ENCODE assay signal across 1 mouse cellular context in genomic region chr6:51471782-51472181, GRCm38 (mm10).
TF ChIP-seq lines count a peak whose summit lies in the region.

No protein-coding gene starts in this region.

TF ChIP-seq in CH12.LX, 34 proteins besides CTCF, POLR2A, EP300 and RAD21:
- TF ChIP-seq ELF1 (IDR thresholded peaks at IDR 0.05; ENCODE audit: low read depth, low read length) (no peak), TBP (conservative IDR thresholded peaks at IDR 0.05; ENCODE audit: low read depth, low read length) (no peak), ETS1 (conservative IDR thresholded peaks at IDR 0.05; ENCODE audit: low read depth, low read length) (no peak), E2F4 (IDR thresholded peaks at IDR 0.05; ENCODE audit: insufficient replicate concordance, low read depth, low read length) (no peak), CHD1 (IDR thresholded peaks at IDR 0.05; ENCODE audit: low read depth, low read length) (no peak), SMC3 (IDR thresholded peaks at IDR 0.05; ENCODE audit: low read depth, low read length) (no peak), NELFE (IDR thresholded peaks at IDR 0.05; ENCODE audit: low read depth, low read length) (no peak), MAX (IDR thresholded peaks at IDR 0.05; ENCODE audit: low read length) (no peak), POLR2AphosphoS2 (IDR thresholded peaks at IDR 0.05; ENCODE audit: low read depth, low read length) (no peak), USF1 (IDR thresholded peaks at IDR 0.05; ENCODE audit: low read depth, low read length) (no peak), MAZ (IDR thresholded peaks at IDR 0.05; ENCODE audit: low read depth, low read length) (no peak), MXI1 (IDR thresholded peaks at IDR 0.05; ENCODE audit: low read depth, low read length) (no peak), IRF4 (IDR thresholded peaks at IDR 0.05; ENCODE audit: low read depth, low read length) (no peak), JUN (IDR thresholded peaks at IDR 0.05; ENCODE audit: insufficient read depth, low read depth, low read length) (no peak), MYC (IDR thresholded peaks at IDR 0.05; ENCODE audit: low read depth, low read length) (no peak), JUND (conservative IDR thresholded peaks at IDR 0.05; ENCODE audit: low read depth, low read length) (no peak), MAFK (IDR thresholded peaks at IDR 0.05; ENCODE audit: insufficient replicate concordance, low read length) (no peak), KAT2A (IDR thresholded peaks at IDR 0.05; ENCODE audit: insufficient replicate concordance, low read length) (no peak), NRF1 (IDR thresholded peaks at IDR 0.05; ENCODE audit: low read depth, low read length) (no peak), ZNF384 (IDR thresholded peaks at IDR 0.05; ENCODE audit: low read depth, low read length) (no peak)
TF ChIP-seq in CH12.LX: peak in this region for 0.
